Mouse (Mus musculus): ENCODE data around the gene Zfp462. TPM values are rescaled to one million over a fixed set of nuclear protein-coding genes. Genes with fewer than 3 reads are reported as not detected.

The Zfp462 gene
- polyA plus RNA-seq, 1 experiment from 2014 or later: 14.8 TPM

GRCm38 (mm10) chr4:54945603-54946445, 976 bp downstream of the Zfp462 start:
- peak; percentile 83 for DNase-seq (ENCODE audit: low spot score)
- under 1% methylated on average over 36 of the region's 36 CpGs for WGBS
- Histone ChIP-seq H3K36me3 (replicated peaks) (peaks cover 7% of the 10 kb centered on the region), H3K4me3 (peak overlapping the region; percentile 86), H3K4me1 (peaks cover 23% of the 10 kb centered on the region), H3K27me3 (replicated peaks; ENCODE audit: low read depth, poor library complexity, severe bottlenecking) (no peaks in the 10 kb centered on the region), H3K27ac (replicated peaks) (peak overlapping the region; percentile 99), H3K9me3 (no peaks in the 10 kb centered on the region)

DNA sequence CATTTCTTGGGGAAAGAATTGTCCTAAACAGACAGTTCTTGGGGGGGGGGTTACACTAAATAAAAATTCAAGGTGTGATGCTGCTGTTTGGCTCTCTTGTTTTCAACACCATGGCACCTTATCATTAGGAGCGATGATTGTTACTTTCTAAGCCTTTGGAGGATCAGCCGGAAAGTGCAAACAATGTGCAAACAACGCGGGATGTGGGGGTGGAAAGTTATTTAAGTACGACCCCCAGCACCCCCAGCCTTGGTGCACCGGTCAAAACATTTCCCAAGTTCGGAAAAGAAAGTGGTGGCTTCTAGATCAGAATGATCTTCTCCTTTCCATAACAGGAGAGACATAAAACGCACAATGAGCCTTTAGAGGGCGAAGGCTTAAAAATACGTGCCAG, 1.8 kb downstream of the Zfp462 start:
- H3K9me3 ChIP-seq: no peaks in the 10 kb centered on the region
- H3K4me3 ChIP-seq: peak overlapping the region; percentile 86
- H3K27me3 ChIP-seq (replicated peaks; ENCODE audit: low read depth, poor library complexity, severe bottlenecking): no peaks in the 10 kb centered on the region
- peaks cover 9% of the 10 kb centered on the region for H3K36me3 ChIP-seq (replicated peaks)
- peaks cover 29% of the 10 kb centered on the region for H3K4me1 ChIP-seq
- WGBS: 0% methylated on average over 10 of the region's 10 CpGs
- DNase-seq (ENCODE audit: low spot score): no peak
- H3K27ac ChIP-seq (replicated peaks): peak overlapping the region; percentile 99

DNA sequence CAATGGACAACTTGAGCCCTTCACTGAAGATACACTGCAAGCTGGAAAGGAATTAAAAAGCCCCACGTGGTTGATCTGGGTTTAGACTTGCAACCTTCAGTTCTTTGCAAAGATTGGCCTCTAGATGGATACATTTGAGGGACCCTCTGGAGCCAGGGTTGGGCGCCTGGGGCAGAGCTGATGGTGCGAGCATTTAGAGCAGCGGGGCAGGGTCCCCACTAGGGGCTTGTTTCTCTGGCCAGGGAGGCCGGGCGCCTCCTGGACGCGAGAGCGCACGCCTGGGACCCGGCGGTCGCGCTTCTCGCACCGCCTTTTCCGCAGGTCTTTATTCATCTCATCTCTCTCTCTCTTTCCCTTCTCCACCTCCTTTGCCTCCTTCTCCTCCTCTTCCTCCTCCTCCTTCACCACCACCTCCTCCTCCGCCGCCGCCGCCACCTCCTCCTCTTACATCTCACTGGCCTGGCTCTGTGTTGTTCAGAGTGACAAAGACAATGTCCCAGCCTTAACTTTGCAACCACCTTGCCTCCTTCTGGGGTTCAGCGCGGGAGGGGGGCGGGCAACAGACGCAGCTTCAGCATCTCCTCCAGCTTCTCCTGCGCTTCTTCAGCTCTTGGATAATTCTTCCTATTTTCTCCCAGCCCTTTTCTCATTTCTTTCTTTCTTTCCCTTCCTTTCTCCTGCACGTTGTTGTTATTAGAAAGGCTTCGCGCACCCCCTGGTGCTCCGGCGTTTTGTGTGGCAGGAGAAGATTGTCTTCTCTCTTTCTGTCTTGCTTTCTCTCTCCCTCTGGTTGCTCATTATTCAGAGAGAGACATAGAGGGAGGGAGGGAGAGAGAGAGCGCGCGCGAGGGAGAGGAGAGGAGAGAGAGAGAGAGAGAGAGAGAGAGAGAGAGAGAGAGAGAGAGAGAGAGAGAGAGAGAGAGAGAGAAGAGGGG, 2.5 kb downstream of the Zfp462 start:
- WGBS: under 1% methylated on average over 33 of the region's 35 CpGs
- peak overlapping the region; percentile 99 for H3K27ac ChIP-seq (replicated peaks)
- peak overlapping the region; percentile 86 for H3K4me3 ChIP-seq
- no peaks in the 10 kb centered on the region for H3K27me3 ChIP-seq (replicated peaks; ENCODE audit: low read depth, poor library complexity, severe bottlenecking)
- peaks cover 9% of the 10 kb centered on the region for H3K36me3 ChIP-seq (replicated peaks)
- DNase-seq (ENCODE audit: low spot score): peak; percentile 86
- no peaks in the 10 kb centered on the region for H3K9me3 ChIP-seq
- peaks cover 29% of the 10 kb centered on the region for H3K4me1 ChIP-seq

GRCm38 (mm10) chr4:54947991-54948615, 3.3 kb downstream of the Zfp462 start:
- Histone ChIP-seq H3K27ac (replicated peaks) (peak overlapping the region; percentile 99), H3K9me3 (no peaks in the 10 kb centered on the region), H3K27me3 (replicated peaks; ENCODE audit: low read depth, poor library complexity, severe bottlenecking) (no peaks in the 10 kb centered on the region), H3K4me3 (peak overlapping the region; percentile 86), H3K4me1 (peaks cover 36% of the 10 kb centered on the region), H3K36me3 (replicated peaks) (peaks cover 17% of the 10 kb centered on the region)
- 2% methylated on average over 24 of the region's 25 CpGs for WGBS
- no peak for DNase-seq (ENCODE audit: low spot score)

- Histone ChIP-seq H3K27me3 (replicated peaks; ENCODE audit: low read depth, poor library complexity, severe bottlenecking) (no peaks in the 10 kb centered on the region), H3K9me3 (no peaks in the 10 kb centered on the region), H3K4me1 (peaks cover 38% of the 10 kb centered on the region), H3K4me3 (peak overlapping the region; percentile 86), H3K27ac (replicated peaks) (peak overlapping the region; percentile 99), H3K36me3 (replicated peaks) (peaks cover 23% of the 10 kb centered on the region)
- under 1% methylated on average over 32 of the region's 32 CpGs for WGBS
- DNase-seq (ENCODE audit: low spot score): peak; percentile 75
Measured at GRCm38 (mm10) chr4:54948616-54949560, 4.0 kb downstream of the Zfp462 start.

GRCm38 (mm10) chr4:54949561-54949940, 4.7 kb downstream of the Zfp462 start:
- peak overlapping the region; percentile 99 for H3K27ac ChIP-seq (replicated peaks)
- H3K4me3 ChIP-seq: peak overlapping the region; percentile 86
- H3K27me3 ChIP-seq (replicated peaks; ENCODE audit: low read depth, poor library complexity, severe bottlenecking): no peaks in the 10 kb centered on the region
- WGBS: 19% methylated on average over 7 of the region's 7 CpGs
- H3K36me3 ChIP-seq (replicated peaks): peaks cover 29% of the 10 kb centered on the region
- peaks cover 33% of the 10 kb centered on the region for H3K4me1 ChIP-seq
- peak; percentile 28 for DNase-seq (ENCODE audit: low spot score)
- no peaks in the 10 kb centered on the region for H3K9me3 ChIP-seq

DNA sequence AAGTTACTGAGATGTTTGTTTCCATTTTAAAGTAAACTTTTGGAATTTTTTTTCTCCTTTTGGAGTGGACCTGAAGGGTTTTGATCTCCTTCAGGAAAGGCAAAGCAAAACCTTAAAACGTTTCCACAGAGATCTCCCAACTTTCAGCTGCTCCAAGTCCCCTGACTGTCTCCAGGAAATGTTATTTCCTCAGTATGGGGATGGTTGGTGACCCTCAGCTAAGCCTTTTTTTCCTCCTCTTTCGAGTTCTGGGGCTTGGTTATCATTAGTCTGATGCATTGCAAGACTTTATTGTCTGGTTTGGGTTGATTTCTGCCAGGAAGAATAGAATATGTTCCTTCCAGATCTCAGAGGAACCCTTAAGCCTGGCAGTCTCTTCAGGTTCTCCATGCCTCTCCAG, 5.3 kb downstream of the Zfp462 start:
- Histone ChIP-seq H3K4me3 (peak overlapping the region; percentile 86), H3K27me3 (replicated peaks; ENCODE audit: low read depth, poor library complexity, severe bottlenecking) (no peaks in the 10 kb centered on the region), H3K4me1 (peaks cover 31% of the 10 kb centered on the region), H3K27ac (replicated peaks) (peak overlapping the region; percentile 99), H3K9me3 (no peaks in the 10 kb centered on the region), H3K36me3 (replicated peaks) (peaks cover 35% of the 10 kb centered on the region)
- 38% methylated on average over 2 of the region's 2 CpGs for WGBS
- no peak for DNase-seq (ENCODE audit: low spot score)

- H3K4me3 ChIP-seq: peak overlapping the region; percentile 86
- 86% methylated on average over 2 of the region's 2 CpGs for WGBS
- H3K9me3 ChIP-seq: no peaks in the 10 kb centered on the region
- peaks cover 42% of the 10 kb centered on the region for H3K36me3 ChIP-seq (replicated peaks)
- H3K27ac ChIP-seq (replicated peaks): peak overlapping the region; percentile 99
- no peak for DNase-seq (ENCODE audit: low spot score)
- no peaks in the 10 kb centered on the region for H3K27me3 ChIP-seq (replicated peaks; ENCODE audit: low read depth, poor library complexity, severe bottlenecking)
- H3K4me1 ChIP-seq: peaks cover 32% of the 10 kb centered on the region
Measured at GRCm38 (mm10) chr4:54950866-54951265, 6.0 kb downstream of the Zfp462 start.

GRCm38 (mm10) chr4:54953657-54954395, 9.0 kb downstream of the Zfp462 start:
- peaks cover 72% of the 10 kb centered on the region for H3K36me3 ChIP-seq (replicated peaks)

DNA sequence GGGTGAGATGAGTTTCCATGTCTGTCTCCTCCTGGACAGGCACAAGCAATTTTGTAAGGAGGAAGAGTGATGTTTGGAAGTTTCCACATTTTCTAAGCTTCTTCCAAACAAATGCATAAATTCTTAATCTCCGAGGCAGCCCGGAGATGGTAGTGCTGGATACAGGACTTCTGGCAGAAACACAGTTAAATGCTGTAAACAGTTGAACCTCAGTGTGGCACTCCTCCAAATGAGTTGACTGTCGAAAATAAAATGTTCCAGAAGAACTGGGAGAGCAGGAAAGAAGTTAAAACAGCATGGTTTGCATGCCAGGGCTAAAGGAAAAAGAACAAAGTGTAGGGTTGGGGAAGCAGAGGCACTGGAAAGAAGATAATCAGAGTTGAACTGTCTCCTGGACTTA, 9.6 kb downstream of the Zfp462 start:
- H3K36me3 ChIP-seq (replicated peaks): peaks cover 78% of the 10 kb centered on the region

More at GRCm38 (mm10) chr4:54953657-54954395, 9.0 kb downstream of the Zfp462 start:
- H3K27ac ChIP-seq (replicated peaks): no peak overlapping the region
- WGBS: 90% methylated on average over 9 of the region's 9 CpGs
- no peaks in the 10 kb centered on the region for H3K9me3 ChIP-seq
- no peaks in the 10 kb centered on the region for H3K27me3 ChIP-seq (replicated peaks; ENCODE audit: low read depth, poor library complexity, severe bottlenecking)
- H3K4me3 ChIP-seq: no peak overlapping the region
- no peak for DNase-seq (ENCODE audit: low spot score)
- H3K4me1 ChIP-seq: peaks cover 32% of the 10 kb centered on the region

GRCm38 (mm10) chr4:54960776-54961175, 15.9 kb downstream of the Zfp462 start:
- WGBS: 90% methylated on average over 4 of the region's 4 CpGs
- H3K36me3 ChIP-seq (replicated peaks): peaks cover 90% of the 10 kb centered on the region
- peaks cover 20% of the 10 kb centered on the region for H3K4me1 ChIP-seq
- no peaks in the 10 kb centered on the region for H3K9me3 ChIP-seq
- no peak overlapping the region for H3K27ac ChIP-seq (replicated peaks)
- no peak for DNase-seq (ENCODE audit: low spot score)
- no peak overlapping the region for H3K4me3 ChIP-seq
- H3K27me3 ChIP-seq (replicated peaks; ENCODE audit: low read depth, poor library complexity, severe bottlenecking): no peaks in the 10 kb centered on the region

More for the DNA sequence above, 9.6 kb downstream of the Zfp462 start:
- Histone ChIP-seq H3K27me3 (replicated peaks; ENCODE audit: low read depth, poor library complexity, severe bottlenecking) (no peaks in the 10 kb centered on the region), H3K9me3 (no peaks in the 10 kb centered on the region), H3K4me1 (peaks cover 32% of the 10 kb centered on the region), H3K4me3 (no peak overlapping the region), H3K27ac (replicated peaks) (no peak overlapping the region)
- no peak for DNase-seq (ENCODE audit: low spot score)
- WGBS: 92% methylated on average over 3 of the region's 3 CpGs

Data from embryonic facial prominence, embryonic 10.5 days (tissue).